ENCODE assay signal across 10 mouse cellular contexts in the genomic region with DNA sequence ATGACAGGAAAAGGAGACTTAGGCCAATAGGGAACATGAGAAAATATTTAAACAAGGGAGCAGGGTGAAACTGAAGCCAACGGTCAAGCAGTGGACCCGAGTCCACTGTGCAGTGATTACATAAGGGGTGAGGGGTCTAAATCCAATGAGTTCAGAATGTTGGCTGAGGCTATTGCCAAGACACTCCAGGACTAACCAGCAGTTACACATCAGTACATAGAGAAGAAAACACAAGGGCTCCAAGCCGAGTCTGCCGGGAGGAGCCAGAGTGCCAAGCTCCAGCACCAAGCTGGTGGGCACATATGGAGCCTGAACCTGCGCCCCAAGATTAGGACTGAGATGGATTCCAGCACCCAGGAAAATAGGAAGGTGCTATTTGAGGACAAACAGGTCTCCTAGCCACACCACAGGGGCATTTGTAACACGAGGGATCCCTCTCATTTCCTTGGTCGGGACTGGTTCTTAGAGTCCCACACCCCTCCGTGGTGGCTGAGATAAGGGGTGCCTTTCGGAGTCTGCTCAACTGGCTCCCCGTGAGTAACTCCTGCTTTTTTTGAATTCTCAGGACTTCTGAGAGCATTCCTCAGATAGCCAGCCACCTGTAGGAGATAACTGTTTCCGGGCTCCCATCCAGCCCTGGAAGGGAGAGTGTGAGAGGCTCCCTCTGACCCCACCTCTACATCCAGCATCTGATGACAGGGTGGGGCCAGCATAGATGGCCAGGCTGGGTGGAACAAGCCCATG. TPM values are rescaled to one million over a fixed set of nuclear protein-coding genes. Genes with fewer than 3 reads are reported as not detected.
DNase-seq lines count a peak whose midpoint lies in the region; ATAC-seq and TF ChIP-seq lines count a peak whose summit lies in the region.
"Had no signal": no experiment of that assay in that cellular context is flagged by ENCODE, and none has a peak within 500 bp of the region (broad histone marks: within the 10 kb centered on the region; RNA-seq: fewer than 3 reads in every experiment).

No protein-coding gene starts in this region.

- H3K4me2 ChIP-seq in intestine, embryonic 15.5 days (replicated peaks) = no peak overlapping the region
- H3K4me2 ChIP-seq in intestine, postnatal 0 days (replicated peaks; ENCODE audit: low read depth) = no peak overlapping the region
- no peak overlapping the region; the same call in 1 of the 2 replicates for H3K4me2 ChIP-seq in heart, postnatal 0 days (ENCODE audit: low read depth, low read length)
- H3K4me2 ChIP-seq in liver, embryonic 11.5 days = peak overlapping the region; percentile 30
- H3K4me2 ChIP-seq in stomach, embryonic 15.5 days = no peak overlapping the region

- no peak overlapping the region for H3K4me3 ChIP-seq in intestine, embryonic 15.5 days (replicated peaks)
- no peak overlapping the region for H3K4me3 ChIP-seq in intestine, postnatal 0 days (ENCODE audit: low read depth, low read length)
- H3K4me3 ChIP-seq in heart, postnatal 0 days (ENCODE audit: low read depth, low read length) = no peak overlapping the region
- no peak overlapping the region for H3K4me3 ChIP-seq in liver, embryonic 11.5 days (ENCODE audit: low read depth, low read length)
- H3K4me3 ChIP-seq in stomach, embryonic 15.5 days (replicated peaks) = no peak overlapping the region
- no peak overlapping the region for H3K4me3 ChIP-seq in limb, embryonic 10.5 days

- intact Hi-C loops in left cerebral cortex, postnatal 25 days (cut with DNase I) = no loop called here

- TF ChIP-seq CTCF in intestine, postnatal 0 days (IDR thresholded peaks at IDR 0.05; ENCODE audit: low read depth) = no peak
- TF ChIP-seq CTCF in heart, postnatal 0 days (IDR thresholded peaks at IDR 0.05; ENCODE audit: low read depth) = no peak

- ATAC-seq in intestine, embryonic 15.5 days = peak; percentile 60; the same call in 1 of the 2 replicates
- no peak for ATAC-seq in intestine, postnatal 0 days
- ATAC-seq in heart, postnatal 0 days (ENCODE audit: insufficient read depth, low read depth) = 0 out of 2 replicates have a peak, but pooled peaks have one; percentile 31
- no peak for ATAC-seq in liver, embryonic 11.5 days (replicated peaks; ENCODE audit: low FRiP score)
- ATAC-seq in stomach, embryonic 15.5 days (ENCODE audit: insufficient read depth, low FRiP score, low read depth) = 0 out of 2 replicates have a peak, but pooled peaks have one; percentile 20

- no peaks in the 10 kb centered on the region for H3K36me3 ChIP-seq in intestine, embryonic 15.5 days
- H3K36me3 ChIP-seq in intestine, postnatal 0 days (ENCODE audit: control insufficient read depth, insufficient read depth) = no peaks in the 10 kb centered on the region
- no peaks in the 10 kb centered on the region for H3K36me3 ChIP-seq in heart, postnatal 0 days (replicated peaks; ENCODE audit: control insufficient read depth, insufficient read depth, low read length)
- H3K36me3 ChIP-seq in liver, embryonic 11.5 days (ENCODE audit: control insufficient read depth, insufficient read depth, low read length) = no peaks in the 10 kb centered on the region
- no peaks in the 10 kb centered on the region for H3K36me3 ChIP-seq in stomach, embryonic 15.5 days
- H3K36me3 ChIP-seq in limb, embryonic 10.5 days = no peaks in the 10 kb centered on the region

- no peak overlapping the region for H3K27ac ChIP-seq in intestine, embryonic 15.5 days
- no peak overlapping the region for H3K27ac ChIP-seq in intestine, postnatal 0 days (ENCODE audit: low read depth, low read length)
- 0 out of 2 replicates have a peak overlapping the region, but pooled peaks have one; percentile 1 for H3K27ac ChIP-seq in heart, postnatal 0 days (ENCODE audit: low read depth)
- peak overlapping the region; percentile 35; the same call in 1 of the 2 replicates for H3K27ac ChIP-seq in liver, embryonic 11.5 days (ENCODE audit: low read depth, low read length)
- H3K27ac ChIP-seq in stomach, embryonic 15.5 days = no peak overlapping the region
- H3K27ac ChIP-seq in limb, embryonic 10.5 days = no peak overlapping the region

- H3K4me1 ChIP-seq in intestine, embryonic 15.5 days (replicated peaks) = peaks cover 9% of the 10 kb centered on the region; the same call in 1 of the 2 replicates
- H3K4me1 ChIP-seq in intestine, postnatal 0 days (replicated peaks; ENCODE audit: control insufficient read depth, insufficient read depth, low read length) = 0 out of 2 replicates have a peak, but pooled peaks cover 4% of the 10 kb centered on the region
- H3K4me1 ChIP-seq in heart, postnatal 0 days (ENCODE audit: control insufficient read depth, insufficient read depth) = peaks cover 14% of the 10 kb centered on the region
- H3K4me1 ChIP-seq in liver, embryonic 11.5 days (replicated peaks; ENCODE audit: control insufficient read depth, insufficient read depth, low read length) = peaks cover 17% of the 10 kb centered on the region
- peaks cover 17% of the 10 kb centered on the region for H3K4me1 ChIP-seq in stomach, embryonic 15.5 days
- H3K4me1 ChIP-seq in limb, embryonic 10.5 days = peaks cover 10% of the 10 kb centered on the region

- 52% methylated on average over 11 of the region's 11 CpGs for WGBS in intestine, embryonic 15.5 days
- WGBS in intestine, postnatal 0 days = 35% methylated on average over 11 of the region's 11 CpGs
- 17% methylated on average over 11 of the region's 11 CpGs for WGBS in heart, postnatal 0 days
- WGBS in liver, embryonic 11.5 days = 36% methylated on average over 11 of the region's 11 CpGs
- 34% methylated on average over 11 of the region's 11 CpGs for WGBS in stomach, embryonic 15.5 days
- WGBS in limb, embryonic 10.5 days = 77% methylated on average over 11 of the region's 11 CpGs

- H3K9ac ChIP-seq in intestine, embryonic 15.5 days = no peak overlapping the region
- H3K9ac ChIP-seq in intestine, postnatal 0 days (ENCODE audit: low read depth, low read length) = no peak overlapping the region
- no peak overlapping the region for H3K9ac ChIP-seq in heart, postnatal 0 days (replicated peaks; ENCODE audit: low read depth, low read length)
- H3K9ac ChIP-seq in liver, embryonic 11.5 days (ENCODE audit: low read depth, low read length) = no peak overlapping the region
- no peak overlapping the region for H3K9ac ChIP-seq in stomach, embryonic 15.5 days

- no peak for TF ChIP-seq EP300 in heart, postnatal 0 days (IDR thresholded peaks at IDR 0.05; ENCODE audit: low read depth)

- DNase-seq in heart, postnatal 0 days (ENCODE audit: low spot score) = peak; percentile 55
- DNase-seq in liver, embryonic 11.5 days (ENCODE audit: low spot score) = no peak
- DNase-seq in limb, embryonic 10.5 days (ENCODE audit: low spot score) = no peak
- DNase-seq in ovary, postnatal 10 days (ENCODE audit: low spot score) = no peak
- no peak for DNase-seq in left cerebral cortex, postnatal 25 days (ENCODE audit: low spot score in 2 of 2)
- DNase-seq: adrenal gland, adult 8-10 months had no signal

- H3K9me3 ChIP-seq in intestine, embryonic 15.5 days = no peaks in the 10 kb centered on the region
- no peaks in the 10 kb centered on the region for H3K9me3 ChIP-seq in intestine, postnatal 0 days (ENCODE audit: control insufficient read depth)
- H3K9me3 ChIP-seq in heart, postnatal 0 days (replicated peaks; ENCODE audit: control insufficient read depth, low read length) = no peaks in the 10 kb centered on the region
- H3K9me3 ChIP-seq in liver, embryonic 11.5 days (ENCODE audit: control insufficient read depth, low read length) = no peaks in the 10 kb centered on the region
- H3K9me3 ChIP-seq in stomach, embryonic 15.5 days = no peaks in the 10 kb centered on the region
- no peaks in the 10 kb centered on the region for H3K9me3 ChIP-seq in limb, embryonic 10.5 days (replicated peaks)

- no peaks in the 10 kb centered on the region for H3K27me3 ChIP-seq in intestine, embryonic 15.5 days (replicated peaks)
- no peaks in the 10 kb centered on the region for H3K27me3 ChIP-seq in intestine, postnatal 0 days (replicated peaks; ENCODE audit: control insufficient read depth, insufficient read depth, low read length)
- H3K27me3 ChIP-seq in heart, postnatal 0 days (ENCODE audit: control insufficient read depth, insufficient read depth, low read length) = no peaks in the 10 kb centered on the region
- H3K27me3 ChIP-seq in liver, embryonic 11.5 days (replicated peaks; ENCODE audit: control insufficient read depth, insufficient read depth, low read length) = no peaks in the 10 kb centered on the region
- no peaks in the 10 kb centered on the region for H3K27me3 ChIP-seq in stomach, embryonic 15.5 days (replicated peaks)
- H3K27me3 ChIP-seq in limb, embryonic 10.5 days (ENCODE audit: low read depth, poor library complexity, severe bottlenecking) = no peaks in the 10 kb centered on the region
- H3K27me3 ChIP-seq: CH12.LX had no signal

RNA-seq across cellular contexts. Expression of a gene that starts 46.0 kb away (rescaled TPM):
- polyA plus RNA-seq in intestine, embryonic 15.5 days (2015; fragmentation: Nextera tagmentation; extraction: Ambion mirVana) = 8.8 and 9.2 TPM in 2 replicates
- polyA plus RNA-seq in intestine, postnatal 0 days (2015; fragmentation: Nextera tagmentation; extraction: Ambion mirVana) = 2.9 and 3.8 TPM in 2 replicates
- 31.9 and 47.6 TPM in 2 replicates for total RNA-seq in heart, postnatal 0 days (2014; rRNA removed; ENCODE audit: low replicate concordance)
- 7.7 and 10.9 TPM in 2 replicates for polyA plus RNA-seq in heart, postnatal 0 days (2015; fragmentation: Nextera tagmentation; extraction: Ambion mirVana)
- polyA plus RNA-seq in liver, embryonic 11.5 days (2014; fragmentation: Nextera tagmentation; extraction: Ambion mirVana) = 10.4 and 11.2 TPM in 2 replicates
- 19.6 and 21.8 TPM in 2 replicates for polyA plus RNA-seq in stomach, embryonic 15.5 days (2015; fragmentation: Nextera tagmentation; extraction: Ambion mirVana)
- polyA plus RNA-seq in limb, embryonic 10.5 days (2016; fragmentation: Nextera tagmentation; extraction: Ambion mirVana) = 10.3 and 13.4 TPM in 2 replicates
- 10 to 100 TPM; 20.2 to 20.9 TPM for total RNA-seq in left cerebral cortex, postnatal 25 days (2021)

Comparison
In these comparisons a context has a peak if more than half of its experiments do, and no peak if none do; other contexts are left out.
1. ATAC-seq: peak in intestine, embryonic 15.5 days (single experiment), heart, postnatal 0 days (single experiment) and stomach, embryonic 15.5 days (single experiment); none in intestine, postnatal 0 days (single experiment) and liver, embryonic 11.5 days (single experiment).
2. H3K27ac ChIP-seq: peak in heart, postnatal 0 days (single experiment) and liver, embryonic 11.5 days (single experiment); none in intestine, embryonic 15.5 days (single experiment), intestine, postnatal 0 days (single experiment), stomach, embryonic 15.5 days (single experiment) and limb, embryonic 10.5 days (single experiment).